Mouse (Mus musculus) liver, adult 2 months (tissue): ENCODE data around the gene Arpc5.

Source experiments
- CTCF ChIP-seq: fragments of 200-500 bp; IDR thresholded peaks from 2 replicates; pipeline ENCODE4 v1.5.1; 2011; ENCODE audit warnings: low read depth, low read length, control low read depth
- POLR2A ChIP-seq: fragments of 200-500 bp; IDR thresholded peaks from 2 replicates; pipeline ENCODE4 v1.6.1; 2011; ENCODE audit warnings: low read length, control low read depth; ENCODE audit not compliant: insufficient read depth; ENCODE audit errors: extremely low read depth

DNA sequence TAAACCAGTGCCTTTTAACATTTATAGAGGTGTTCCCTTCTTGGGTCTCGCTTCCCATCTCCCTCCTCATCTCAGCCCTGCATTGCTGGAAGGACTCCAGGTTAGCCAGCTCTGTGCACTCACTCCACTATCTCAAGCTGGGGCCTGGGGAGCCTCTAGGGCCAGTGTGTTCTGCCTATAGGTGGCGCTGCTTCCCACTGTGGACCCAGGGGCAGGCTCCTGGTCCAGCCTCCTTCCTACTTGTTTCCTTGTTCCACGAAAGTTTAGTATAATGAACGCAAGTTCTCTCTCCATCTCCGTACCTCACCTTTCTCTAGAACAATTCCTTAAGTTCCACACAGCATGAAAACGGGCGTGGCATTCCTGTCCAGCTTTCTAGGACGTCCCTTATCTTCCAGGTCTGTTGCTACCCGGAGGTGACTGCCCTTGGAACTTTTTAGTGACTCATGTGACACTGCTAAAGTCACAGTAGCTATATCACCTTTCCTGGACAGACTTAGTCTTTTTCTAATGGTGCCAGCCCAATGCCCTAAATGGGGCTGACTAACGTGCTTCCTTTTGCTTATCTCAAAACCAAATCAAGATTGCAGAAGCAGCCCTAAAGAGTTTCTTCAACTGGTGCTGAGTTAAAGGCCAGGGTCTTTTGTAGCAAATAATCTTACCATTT lies 12.9 kb downstream of the Arpc5 start:
- no peak for TF ChIP-seq POLR2A
- TF ChIP-seq CTCF = peak; percentile 92
